Mouse (Mus musculus): Measurements from ENCODE around the gene Stmn1.
"Not testable (repeated sequence)": the region's sequence is repeated elsewhere in the genome, so short reads cannot be mapped to it uniquely, and the experiment has no call there.

GRCm38 (mm10) chr4:134494161-134494560 is 26.0 kb downstream of the Stmn1 start:
- TF ChIP-seq CTCF (IDR thresholded peaks at IDR 0.05; ENCODE audit: borderline replicate concordance, insufficient read depth, low read depth, low read length); POLR2A (IDR thresholded peaks at IDR 0.05; ENCODE audit: borderline replicate concordance, insufficient read depth, low read length): not testable (repeated sequence)

Data from cerebellum, adult 2 months (tissue).